Mouse (Mus musculus) c-Kit-positive CD71-positive TER-119-negative erythroid progenitor cells, embryonic 14.5 days (primary cell): ENCODE measurements around the gene Mosmo.
"Not testable (repeated sequence)": the region's sequence is repeated elsewhere in the genome, so short reads cannot be mapped to it uniquely, and the experiment has no call there.

ENCODE experiments used
- DNase-seq: peaks from one replicate; pipeline ENCODE4 v3.0.0-alpha.2; 2013; ENCODE audit warnings: low read depth

Gene Mosmo

GRCm38 (mm10) chr7:120703888-120704287 is 26.5 kb downstream of the Mosmo start:
- no peak for DNase-seq

GRCm38 (mm10) chr7:120712071-120712470 is 34.7 kb downstream of the Mosmo start:
- DNase-seq: no peak

GRCm38 (mm10) chr7:120713225-120713624 is 35.8 kb downstream of the Mosmo start:
- no peak for DNase-seq

- not testable (repeated sequence) for DNase-seq
These were observed 36.5 kb downstream of the Mosmo start for GRCm38 (mm10) chr7:120713951-120714350.

- DNase-seq: no peak
These were observed 39.8 kb downstream of the Mosmo start for GRCm38 (mm10) chr7:120717261-120717660.

- DNase-seq: no peak
These were observed 43.6 kb downstream of the Mosmo start for GRCm38 (mm10) chr7:120721051-120721450.

- no peak for DNase-seq
These were observed 44.0 kb downstream of the Mosmo start for GRCm38 (mm10) chr7:120721456-120721855.

- DNase-seq: no peak
These were observed 44.6 kb downstream of the Mosmo start for GRCm38 (mm10) chr7:120722063-120722462.

GRCm38 (mm10) chr7:120722839-120723278 is 45.4 kb downstream of the Mosmo start:
- no peak for DNase-seq

- peak; percentile 64 for DNase-seq
These were observed 50.2 kb downstream of the Mosmo start for GRCm38 (mm10) chr7:120727581-120727980.

- DNase-seq: peak; percentile 56
These were observed 52.2 kb downstream of the Mosmo start for GRCm38 (mm10) chr7:120729635-120730034.

GRCm38 (mm10) chr7:120732906-120733305 is 55.5 kb downstream of the Mosmo start:
- no peak for DNase-seq

GRCm38 (mm10) chr7:120739018-120739417 is 61.6 kb downstream of the Mosmo start, which contains the start of gene Vwa3a:
Gene Vwa3a, plus strand, starts transcription at chr7:120739318.
- DNase-seq: no peak

- DNase-seq: no peak
These were observed 62.2 kb downstream of the Mosmo start for GRCm38 (mm10) chr7:120739558-120740101.

GRCm38 (mm10) chr7:120743366-120744351 is 66.2 kb downstream of the Mosmo start:
- no peak for DNase-seq

GRCm38 (mm10) chr7:120744606-120745005 is 67.2 kb downstream of the Mosmo start:
- no peak for DNase-seq

GRCm38 (mm10) chr7:120746029-120746428 is 68.6 kb downstream of the Mosmo start:
- DNase-seq: no peak

- no peak for DNase-seq
These were observed 69.4 kb downstream of the Mosmo start for GRCm38 (mm10) chr7:120746821-120747220.

GRCm38 (mm10) chr7:120748478-120748877 is 71.1 kb downstream of the Mosmo start:
- no peak for DNase-seq

GRCm38 (mm10) chr7:120751330-120751729 is 73.9 kb downstream of the Mosmo start:
- no peak for DNase-seq

GRCm38 (mm10) chr7:120751906-120752305 is 74.5 kb downstream of the Mosmo start:
- no peak for DNase-seq

GRCm38 (mm10) chr7:120754671-120755070 is 77.3 kb downstream of the Mosmo start:
- DNase-seq: peak; percentile 80

- DNase-seq: no peak
These were observed 90.0 kb downstream of the Mosmo start for GRCm38 (mm10) chr7:120767369-120767768.
